19 mouse cellular contexts compared by ENCODE assay signal in genomic region chr7:130183960-130184359, GRCm38 (mm10).
DNase-seq lines count a peak whose midpoint lies in the region; ATAC-seq and TF ChIP-seq lines count a peak whose summit lies in the region.
"Had no signal": no experiment of that assay in that cellular context is flagged by ENCODE, and none has a peak within 500 bp of the region (broad histone marks: within the 10 kb centered on the region; RNA-seq: fewer than 3 reads in every experiment).

No protein-coding gene starts in this region.

- peaks cover 59% of the 10 kb centered on the region for H3K36me3 ChIP-seq in kidney, embryonic 14.5 days (ENCODE audit: control insufficient read depth, insufficient read depth, low read length)
- peaks cover 14% of the 10 kb centered on the region for H3K36me3 ChIP-seq in neural tube, embryonic 13.5 days
- H3K36me3 ChIP-seq in neural tube, embryonic 15.5 days, result peaks cover 3% of the 10 kb centered on the region; the same call in 1 of the 2 replicates
- peaks cover 79% of the 10 kb centered on the region for H3K36me3 ChIP-seq in embryonic facial prominence, embryonic 13.5 days
- peaks cover 61% of the 10 kb centered on the region for H3K36me3 ChIP-seq in limb, embryonic 14.5 days (ENCODE audit: control insufficient read depth, insufficient read depth, low read length)

- peaks cover 5% of the 10 kb centered on the region; the same call in 1 of the 2 replicates for H3K4me1 ChIP-seq in kidney, embryonic 14.5 days (ENCODE audit: control insufficient read depth, insufficient read depth, low read length)
- peaks cover 14% of the 10 kb centered on the region for H3K4me1 ChIP-seq in neural tube, embryonic 13.5 days (replicated peaks)
- H3K4me1 ChIP-seq in neural tube, embryonic 15.5 days, result peaks cover 5% of the 10 kb centered on the region; the same call in 1 of the 2 replicates
- peaks cover 30% of the 10 kb centered on the region for H3K4me1 ChIP-seq in embryonic facial prominence, embryonic 13.5 days
- peaks cover 13% of the 10 kb centered on the region for H3K4me1 ChIP-seq in limb, embryonic 14.5 days (ENCODE audit: control insufficient read depth, insufficient read depth, low read length)
- H3K4me1 ChIP-seq: liver, embryonic 13.5 days had no signal

- H3K27me3 ChIP-seq in kidney, embryonic 14.5 days (ENCODE audit: control insufficient read depth, insufficient read depth, low read length), result no peaks in the 10 kb centered on the region
- 0 out of 2 replicates have a peak, but pooled peaks cover 4% of the 10 kb centered on the region for H3K27me3 ChIP-seq in neural tube, embryonic 13.5 days
- no peaks in the 10 kb centered on the region for H3K27me3 ChIP-seq in neural tube, embryonic 15.5 days (replicated peaks)
- H3K27me3 ChIP-seq in embryonic facial prominence, embryonic 13.5 days, result no peaks in the 10 kb centered on the region
- no peaks in the 10 kb centered on the region for H3K27me3 ChIP-seq in limb, embryonic 14.5 days (ENCODE audit: control insufficient read depth, insufficient read depth, low read length)
- H3K27me3 ChIP-seq: hindbrain, embryonic 12.5 days; liver, embryonic 13.5 days; neural tube, embryonic 12.5 days had no signal

- 62% methylated on average over 5 of the region's 5 CpGs for WGBS in kidney, embryonic 14.5 days
- 32% methylated on average over 5 of the region's 5 CpGs for WGBS in neural tube, embryonic 13.5 days
- 30% methylated on average over 5 of the region's 5 CpGs for WGBS in neural tube, embryonic 15.5 days
- WGBS in embryonic facial prominence, embryonic 13.5 days, result 58% methylated on average over 5 of the region's 5 CpGs
- WGBS in limb, embryonic 14.5 days, result 63% methylated on average over 5 of the region's 5 CpGs

- H3K9me3 ChIP-seq in kidney, embryonic 14.5 days (ENCODE audit: control insufficient read depth, low read length), result 0 out of 2 replicates have a peak, but pooled peaks cover 3% of the 10 kb centered on the region
- no peaks in the 10 kb centered on the region for H3K9me3 ChIP-seq in neural tube, embryonic 13.5 days
- no peaks in the 10 kb centered on the region for H3K9me3 ChIP-seq in neural tube, embryonic 15.5 days (replicated peaks)
- no peaks in the 10 kb centered on the region for H3K9me3 ChIP-seq in embryonic facial prominence, embryonic 13.5 days
- no peaks in the 10 kb centered on the region for H3K9me3 ChIP-seq in limb, embryonic 14.5 days (ENCODE audit: control insufficient read depth, low read length)
- H3K9me3 ChIP-seq: hindbrain, embryonic 12.5 days; liver, embryonic 13.5 days; neural tube, embryonic 12.5 days had no signal

- peak; percentile 64 for ATAC-seq in kidney, embryonic 14.5 days (ENCODE audit: low FRiP score, low TSS enrichment)
- peak; percentile 47; the same call in 1 of the 2 replicates for ATAC-seq in neural tube, embryonic 13.5 days (ENCODE audit: low read depth)
- ATAC-seq in neural tube, embryonic 15.5 days (ENCODE audit: low FRiP score), result no peak
- peak; percentile 59; the same call in 1 of the 2 replicates for ATAC-seq in embryonic facial prominence, embryonic 13.5 days (ENCODE audit: insufficient number of reproducible peaks, insufficient read depth, low FRiP score, low TSS enrichment, low read depth)
- peak; percentile 79 for ATAC-seq in limb, embryonic 14.5 days (ENCODE audit: low FRiP score, low read depth)
- ATAC-seq: inflammation-experienced regulatory T-cells, adult 6 months; lung, postnatal 0 days had no signal

- H3K4me2 ChIP-seq in kidney, embryonic 14.5 days (replicated peaks; ENCODE audit: low read depth, low read length), result no peak overlapping the region
- no peak overlapping the region for H3K4me2 ChIP-seq in neural tube, embryonic 13.5 days
- no peak overlapping the region for H3K4me2 ChIP-seq in neural tube, embryonic 15.5 days
- H3K4me2 ChIP-seq in embryonic facial prominence, embryonic 13.5 days, result no peak overlapping the region
- H3K4me2 ChIP-seq in limb, embryonic 14.5 days (replicated peaks; ENCODE audit: low read depth, low read length, severe bottlenecking), result no peak overlapping the region
- H3K4me2 ChIP-seq: hindbrain, embryonic 12.5 days; liver, embryonic 13.5 days; neural tube, embryonic 12.5 days had no signal

- no peak overlapping the region for H3K27ac ChIP-seq in kidney, embryonic 14.5 days (ENCODE audit: low read depth, low read length)
- H3K27ac ChIP-seq in neural tube, embryonic 13.5 days (replicated peaks), result no peak overlapping the region
- no peak overlapping the region for H3K27ac ChIP-seq in neural tube, embryonic 15.5 days (replicated peaks)
- peak overlapping the region; percentile 83 for H3K27ac ChIP-seq in embryonic facial prominence, embryonic 13.5 days
- peak overlapping the region; percentile 80; the same call in 1 of the 2 replicates for H3K27ac ChIP-seq in limb, embryonic 14.5 days (replicated peaks; ENCODE audit: low read depth, low read length)
- H3K27ac ChIP-seq: hindbrain, embryonic 12.5 days; liver, embryonic 13.5 days; neural tube, embryonic 12.5 days had no signal

- no peak for DNase-seq in kidney, adult 18-20 months
- DNase-seq in limb, embryonic 14.5 days (ENCODE audit: low spot score), result peak; percentile 67
- no peak for DNase-seq in cerebellum, adult 9-11 months
- no peak for DNase-seq in urinary bladder, adult 18-20 months (ENCODE audit: low spot score in 2 of 2)
- DNase-seq: adrenal gland, postnatal 14 days; B cell, adult 2 months; cerebellum, adult 2 months; gastrocnemius, postnatal 14 days; kidney, postnatal 10 days; liver, embryonic 13.5 days; thymus, adult 2 months had no signal

- no peak overlapping the region for H3K4me3 ChIP-seq in kidney, embryonic 14.5 days (ENCODE audit: low read length)
- H3K4me3 ChIP-seq in neural tube, embryonic 13.5 days, result no peak overlapping the region
- H3K4me3 ChIP-seq in neural tube, embryonic 15.5 days (replicated peaks), result no peak overlapping the region
- no peak overlapping the region for H3K4me3 ChIP-seq in embryonic facial prominence, embryonic 13.5 days
- H3K4me3 ChIP-seq in limb, embryonic 14.5 days (replicated peaks; ENCODE audit: low read length), result no peak overlapping the region
- H3K4me3 ChIP-seq: hindbrain, embryonic 12.5 days; liver, embryonic 13.5 days; neural tube, embryonic 12.5 days had no signal

- H3K9ac ChIP-seq in kidney, embryonic 14.5 days (ENCODE audit: low read depth, low read length), result no peak overlapping the region
- H3K9ac ChIP-seq in neural tube, embryonic 13.5 days, result no peak overlapping the region
- no peak overlapping the region for H3K9ac ChIP-seq in neural tube, embryonic 15.5 days (replicated peaks)
- H3K9ac ChIP-seq in embryonic facial prominence, embryonic 13.5 days, result no peak overlapping the region
- no peak overlapping the region for H3K9ac ChIP-seq in limb, embryonic 14.5 days (ENCODE audit: low read depth, low read length, severe bottlenecking)
- H3K9ac ChIP-seq: hindbrain, embryonic 12.5 days; liver, embryonic 13.5 days; neural tube, embryonic 12.5 days had no signal

- TF ChIP-seq POLR2A in limb, embryonic 14.5 days (IDR thresholded peaks at IDR 0.05; ENCODE audit: borderline replicate concordance, extremely low read depth, insufficient read depth, insufficient read length), result no peak

Comparison
In these comparisons a context has a peak if more than half of its experiments do, and no peak if none do; other contexts are left out.
1. H3K27ac ChIP-seq: peak in embryonic facial prominence, embryonic 13.5 days (single experiment) and limb, embryonic 14.5 days (single experiment); none in kidney, embryonic 14.5 days (single experiment), neural tube, embryonic 13.5 days (single experiment) and neural tube, embryonic 15.5 days (single experiment).